Mouse (Mus musculus): ENCODE measurements around the gene Homer1.

- no peak for TF ChIP-seq POLR2A (IDR thresholded peaks at IDR 0.05; ENCODE audit: insufficient read depth, low read depth, low read length)
- no peak for TF ChIP-seq CTCF (IDR thresholded peaks at IDR 0.05; ENCODE audit: insufficient read depth, low read depth, low read length)
Observed at GRCm38 (mm10) chr13:93378493-93378892, 79.1 kb downstream of the Homer1 start.
